Mouse (Mus musculus) WW6 (cell line): ENCODE measurements around the gene Cog5.

Experiments used
- DNase-seq: peaks from one replicate; pipeline ENCODE4 v3.0.0-alpha.2; 2013; ENCODE audit warnings: low read depth, low spot score

Cog5 gene

DNA sequence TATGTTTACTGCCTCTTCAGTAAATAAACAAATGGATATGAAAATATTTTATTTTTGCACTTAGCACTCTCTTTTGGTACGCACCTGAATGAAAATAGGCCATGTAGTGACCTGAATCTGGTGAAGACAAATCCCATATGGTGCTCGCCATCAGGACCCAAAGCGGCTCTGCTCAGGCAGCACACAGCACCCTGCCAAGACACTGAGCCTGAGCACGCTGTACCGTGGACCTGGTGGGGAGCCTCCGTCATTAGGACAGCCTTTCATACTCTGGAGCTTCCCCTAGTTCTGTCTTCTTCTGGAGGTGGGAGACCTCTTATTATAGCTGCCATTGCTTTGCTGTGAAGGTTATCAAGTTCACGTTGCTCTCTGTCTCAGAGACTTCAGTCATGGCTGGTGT, 238.1 kb downstream of the Cog5 start:
- no peak for DNase-seq

DNA sequence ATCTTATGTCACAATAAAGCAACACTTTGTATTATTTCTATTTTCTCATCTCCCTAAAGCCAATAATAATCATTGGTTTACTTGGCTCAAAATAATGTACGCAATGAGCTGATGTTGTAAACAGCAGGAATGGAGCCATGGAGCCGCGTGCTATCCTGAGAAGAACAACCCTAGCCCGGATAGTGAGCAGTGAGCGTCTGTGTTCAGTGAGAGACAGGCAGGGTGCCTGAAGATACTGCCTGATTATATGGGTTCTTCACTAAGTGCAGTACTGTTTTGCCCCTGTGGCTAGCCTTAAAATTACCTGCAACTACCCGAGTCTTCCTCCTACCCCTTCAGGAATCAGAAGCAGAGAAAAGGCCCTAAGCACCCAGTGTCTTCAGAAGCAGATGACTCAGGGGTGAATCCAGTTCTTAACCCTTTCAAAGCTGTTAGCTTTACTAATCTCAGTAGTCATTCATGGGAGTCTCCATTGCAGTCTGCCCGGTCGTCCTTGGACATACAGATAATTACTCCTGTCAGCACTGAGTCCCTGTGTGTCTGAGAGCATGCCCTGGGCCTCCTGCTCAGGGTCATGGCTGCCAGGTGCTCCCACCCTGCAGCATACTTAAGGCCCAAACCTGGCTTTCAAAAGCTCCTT, 240.5 kb downstream of the Cog5 start:
- no peak for DNase-seq

GRCm38 (mm10) chr12:31895888-31896287, 241.2 kb downstream of the Cog5 start:
- DNase-seq = no peak

DNA sequence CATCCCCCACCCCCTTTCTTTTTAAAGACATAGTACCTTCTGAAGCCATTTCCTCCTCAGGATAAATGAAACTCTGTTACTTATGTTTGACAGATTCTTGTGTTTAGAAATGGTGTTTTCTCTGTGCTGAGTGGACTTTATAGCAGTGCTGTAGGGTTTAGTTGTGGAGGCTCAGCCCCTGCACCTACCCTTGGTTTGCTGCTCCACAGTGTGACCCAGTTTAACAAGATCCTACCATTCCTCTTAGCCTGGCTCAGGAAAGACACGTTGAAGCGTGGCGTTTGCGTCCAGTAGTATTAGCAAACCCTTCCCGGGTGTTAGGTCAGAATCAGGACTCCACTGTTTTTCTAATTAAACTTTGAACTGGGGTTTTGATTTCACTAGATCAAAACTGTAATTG, 241.6 kb downstream of the Cog5 start:
- DNase-seq = no peak

- no peak for DNase-seq
Measured at GRCm38 (mm10) chr12:31896986-31897385, 242.3 kb downstream of the Cog5 start.

DNA sequence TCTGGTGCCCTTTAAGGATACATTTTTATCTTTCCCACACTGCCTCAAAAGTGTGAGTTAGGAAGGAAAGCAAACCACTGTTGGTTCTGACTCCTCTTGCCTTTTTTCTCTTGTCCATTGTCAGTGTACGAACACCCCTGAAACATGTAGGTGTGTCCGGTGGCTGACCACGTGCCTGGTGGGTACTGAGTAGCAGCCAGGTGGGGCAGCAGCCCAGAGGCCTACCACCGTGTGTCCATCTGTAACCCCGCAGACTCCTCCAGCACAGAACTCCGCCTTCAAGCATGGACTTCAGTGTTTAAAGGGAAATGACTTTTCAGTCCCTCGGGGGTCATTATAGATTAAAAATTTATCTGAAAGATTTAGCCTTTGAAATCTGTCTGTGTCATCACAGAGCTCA, 242.8 kb downstream of the Cog5 start:
- no peak for DNase-seq

GRCm38 (mm10) chr12:31900391-31900914, 245.8 kb downstream of the Cog5 start:
- DNase-seq = no peak

GRCm38 (mm10) chr12:31905696-31906551, 251.3 kb downstream of the Cog5 start:
- DNase-seq = no peak

GRCm38 (mm10) chr12:31907436-31907835, 252.8 kb downstream of the Cog5 start:
- DNase-seq = no peak

DNA sequence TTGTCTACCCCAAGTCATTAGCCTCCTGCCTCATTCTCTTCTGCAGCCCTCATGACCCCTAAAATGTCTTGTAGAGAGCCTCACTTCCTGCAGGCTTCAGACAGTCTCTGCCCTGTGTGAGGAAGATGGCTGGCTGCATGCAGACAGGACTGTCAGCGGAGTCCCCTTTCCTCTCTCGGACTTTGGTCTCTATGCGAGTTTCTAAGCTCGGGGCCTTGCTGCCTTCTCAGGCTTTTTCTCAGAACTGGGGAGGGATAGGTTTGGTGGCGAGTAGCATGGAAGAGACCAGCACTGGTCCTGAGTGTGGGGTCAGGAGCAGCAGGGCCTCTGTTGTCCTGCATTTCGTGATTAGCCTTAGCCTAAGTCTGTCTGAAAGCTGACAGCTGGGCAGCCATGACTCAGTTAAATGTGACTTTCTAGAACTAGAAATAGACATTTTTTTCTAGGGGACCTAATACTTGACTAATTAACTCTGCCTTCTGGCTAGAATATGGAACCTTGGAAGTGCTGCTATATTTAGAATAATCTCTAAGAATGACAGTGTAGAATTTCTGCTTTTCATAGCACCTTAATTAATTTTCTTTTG, 258.4 kb downstream of the Cog5 start:
- DNase-seq = no peak

DNA sequence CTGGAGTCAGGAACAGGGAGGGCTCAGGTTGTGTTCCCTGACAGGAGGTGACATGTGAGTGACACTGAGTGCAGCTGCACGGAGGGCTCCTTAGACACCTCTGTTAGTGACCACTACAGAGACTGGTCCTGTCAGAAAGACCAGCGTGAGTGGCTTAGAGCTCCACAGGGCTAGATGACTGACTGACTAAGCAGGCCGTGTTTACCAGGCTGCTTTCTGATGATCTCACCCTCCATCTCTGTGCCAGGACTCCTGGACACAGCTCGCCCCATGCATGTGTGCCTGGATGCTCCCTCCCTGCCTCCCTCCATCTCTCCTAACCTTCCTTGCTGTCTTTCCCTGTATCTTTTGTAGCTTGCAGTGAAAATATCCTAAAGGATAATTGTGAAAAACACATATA, 258.9 kb downstream of the Cog5 start:
- DNase-seq = no peak

DNA sequence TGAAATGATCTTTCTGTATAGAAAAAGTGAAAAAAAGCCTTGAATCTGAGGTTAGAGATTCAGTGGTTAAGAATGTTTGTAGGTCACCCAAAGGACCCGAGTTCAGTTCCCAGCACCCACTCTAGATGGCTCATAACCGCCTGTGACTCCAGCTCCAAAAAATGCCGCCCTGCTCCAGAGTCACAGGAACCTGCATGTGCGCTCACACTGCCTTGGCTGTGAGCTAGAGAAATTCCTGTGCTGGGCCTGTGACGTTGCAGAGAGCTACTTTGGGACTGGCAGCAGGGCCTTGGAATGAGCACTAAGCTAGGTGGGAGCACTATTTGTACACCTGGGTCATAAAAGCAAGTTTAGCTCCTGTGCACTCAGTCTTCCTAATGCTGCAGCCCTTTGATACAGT, 262.0 kb downstream of the Cog5 start:
- no peak for DNase-seq

GRCm38 (mm10) chr12:31917245-31917644, 262.6 kb downstream of the Cog5 start:
- DNase-seq = no peak

DNA sequence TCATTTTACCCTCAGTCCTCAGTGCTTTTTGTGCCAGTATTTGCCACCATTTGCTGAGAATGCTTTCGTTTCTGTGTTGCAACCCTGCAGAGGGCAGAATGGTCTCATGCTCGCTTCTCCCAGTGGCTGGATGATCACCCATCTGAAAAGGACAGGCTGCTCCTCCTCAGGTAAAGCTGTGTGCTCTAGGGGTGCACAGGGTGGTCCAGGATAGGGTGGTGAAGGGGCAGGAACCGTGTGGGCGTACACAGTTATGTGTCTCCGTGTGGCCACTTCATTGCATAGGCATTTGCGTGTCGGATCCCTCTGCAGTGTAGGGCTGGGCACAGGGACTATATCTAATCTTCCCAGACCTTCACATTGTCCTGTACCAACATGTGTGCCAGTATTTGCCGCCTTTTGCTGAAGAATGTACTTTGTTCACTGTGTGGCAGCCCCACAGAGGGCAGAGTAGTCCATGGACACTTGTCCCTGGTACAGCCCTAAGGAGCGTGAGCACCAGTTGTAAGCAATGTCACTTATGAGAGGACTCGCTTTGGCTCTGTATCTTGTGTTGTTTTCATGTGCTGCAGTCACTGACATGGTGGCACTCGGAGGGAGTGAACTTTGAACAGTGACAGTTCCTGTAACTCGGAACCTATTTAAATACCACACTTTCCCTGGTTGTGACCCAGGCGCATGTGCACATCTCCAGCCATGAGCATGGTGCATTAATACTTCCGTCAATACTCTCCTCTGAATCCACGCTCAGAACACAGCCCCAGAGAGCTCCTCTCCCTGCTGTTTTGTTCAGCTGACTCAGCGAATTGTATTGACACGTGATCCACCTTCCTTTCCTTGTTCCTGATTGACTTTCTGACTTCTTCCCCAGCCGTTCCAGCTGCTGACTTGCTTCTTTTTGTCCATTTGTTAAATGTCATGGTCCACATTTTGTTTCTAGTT, 266.1 kb downstream of the Cog5 start:
- no peak for DNase-seq

GRCm38 (mm10) chr12:31924135-31924534, 269.5 kb downstream of the Cog5 start:
- DNase-seq = no peak

- DNase-seq = no peak
Measured at GRCm38 (mm10) chr12:31925343-31925742, 270.7 kb downstream of the Cog5 start.

- peak; percentile 34 for DNase-seq
Measured at GRCm38 (mm10) chr12:31926661-31927061, 272.0 kb downstream of the Cog5 start.

- DNase-seq = no peak
Measured at GRCm38 (mm10) chr12:31928498-31928897, 273.8 kb downstream of the Cog5 start.

DNA sequence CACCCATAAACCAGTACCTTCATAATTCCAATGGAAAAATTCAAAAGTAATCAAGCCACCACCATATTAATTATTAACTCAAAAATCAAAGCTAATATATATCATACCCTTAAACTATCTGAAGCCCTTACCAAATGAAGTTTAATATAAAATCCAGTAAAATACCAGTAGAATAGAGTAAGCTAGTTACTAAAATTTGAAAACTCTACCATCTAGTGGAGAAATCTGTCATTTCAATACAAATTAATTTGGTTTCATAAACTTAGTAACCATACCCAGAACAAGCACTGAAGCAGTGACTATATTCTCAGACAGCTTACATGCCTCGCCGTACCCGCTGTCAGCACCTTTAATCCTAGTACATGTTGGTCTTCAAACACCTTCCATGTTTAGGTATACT, 277.1 kb downstream of the Cog5 start:
- DNase-seq = no peak

GRCm38 (mm10) chr12:31936657-31937300, 282.1 kb downstream of the Cog5 start:
- DNase-seq = peak; percentile 11

DNA sequence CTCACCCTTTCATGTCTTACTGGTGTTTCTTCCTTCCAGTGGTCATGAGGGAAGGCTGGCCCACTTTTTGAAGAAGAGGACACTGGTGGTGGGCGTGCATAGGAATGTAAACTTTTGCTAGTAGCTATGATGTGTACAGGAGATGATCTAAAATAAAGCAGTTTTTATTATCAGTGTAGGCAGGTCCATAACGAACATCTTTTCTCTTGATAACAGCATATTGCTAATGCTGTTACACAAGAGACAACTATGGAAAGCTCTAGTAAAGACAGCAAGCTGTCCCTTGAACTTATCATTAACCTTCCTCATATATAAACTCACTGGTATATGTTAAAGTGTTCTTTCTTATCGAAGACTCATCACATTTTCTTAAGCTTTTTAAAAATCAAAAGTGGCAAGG, 282.9 kb downstream of the Cog5 start:
- no peak for DNase-seq
